Mouse (Mus musculus): Measurements from ENCODE around the gene Adra1d. TPM values are rescaled to one million over a fixed set of nuclear protein-coding genes. Genes with fewer than 3 reads are reported as not detected.

Adra1d gene
- polyA plus RNA-seq, 1 experiment = not detected

DNA sequence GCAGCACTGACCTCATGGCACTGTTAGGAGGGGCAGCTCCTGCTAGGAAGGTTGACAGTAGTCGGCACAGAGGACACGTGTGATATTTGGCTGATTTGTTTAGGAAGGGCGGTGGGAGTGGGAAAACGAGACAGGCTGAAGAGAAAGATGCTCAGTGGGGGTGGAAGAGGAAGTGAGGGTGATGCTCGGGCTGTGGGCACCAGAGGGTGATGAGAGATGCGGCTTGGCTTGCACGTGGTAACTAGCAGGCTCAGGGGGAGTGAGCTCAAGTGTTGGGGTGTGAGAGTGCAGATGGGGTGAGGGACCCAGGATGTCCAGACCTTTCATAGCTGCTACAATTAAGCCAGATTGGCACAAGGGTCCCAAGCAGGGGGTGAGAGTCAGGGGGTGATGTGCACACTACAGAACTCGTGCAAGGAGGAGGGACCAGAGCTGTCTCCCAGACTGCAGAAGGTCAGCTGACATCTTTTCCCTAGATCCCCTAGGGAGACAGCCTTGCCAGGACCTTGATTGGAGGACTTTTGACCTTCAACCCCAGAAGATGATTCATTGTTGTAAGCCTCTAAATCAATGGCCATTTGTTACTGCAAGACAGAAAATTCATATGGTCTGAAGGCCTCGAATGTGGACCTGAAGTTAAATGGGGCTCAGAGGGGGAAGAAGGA, 9.2 kb downstream of the Adra1d start:
- peaks cover 97% of the 10 kb centered on the region for H3K27me3 ChIP-seq (replicated peaks)
- H3K4me1 ChIP-seq = peaks cover 8% of the 10 kb centered on the region; the same call in 1 of the 2 replicates
- no peaks in the 10 kb centered on the region for H3K9me3 ChIP-seq
- peak overlapping the region; percentile 5 for H3K4me3 ChIP-seq (replicated peaks)
- TF ChIP-seq FLI1 (IDR thresholded peaks at IDR 0.05; ENCODE audit: low read length) = no peak
- no peak for TF ChIP-seq GATA1 (IDR thresholded peaks at IDR 0.05; ENCODE audit: borderline replicate concordance, low read length)
- H3K36me3 ChIP-seq (replicated peaks; ENCODE audit: low read length) = no peaks in the 10 kb centered on the region

DNA sequence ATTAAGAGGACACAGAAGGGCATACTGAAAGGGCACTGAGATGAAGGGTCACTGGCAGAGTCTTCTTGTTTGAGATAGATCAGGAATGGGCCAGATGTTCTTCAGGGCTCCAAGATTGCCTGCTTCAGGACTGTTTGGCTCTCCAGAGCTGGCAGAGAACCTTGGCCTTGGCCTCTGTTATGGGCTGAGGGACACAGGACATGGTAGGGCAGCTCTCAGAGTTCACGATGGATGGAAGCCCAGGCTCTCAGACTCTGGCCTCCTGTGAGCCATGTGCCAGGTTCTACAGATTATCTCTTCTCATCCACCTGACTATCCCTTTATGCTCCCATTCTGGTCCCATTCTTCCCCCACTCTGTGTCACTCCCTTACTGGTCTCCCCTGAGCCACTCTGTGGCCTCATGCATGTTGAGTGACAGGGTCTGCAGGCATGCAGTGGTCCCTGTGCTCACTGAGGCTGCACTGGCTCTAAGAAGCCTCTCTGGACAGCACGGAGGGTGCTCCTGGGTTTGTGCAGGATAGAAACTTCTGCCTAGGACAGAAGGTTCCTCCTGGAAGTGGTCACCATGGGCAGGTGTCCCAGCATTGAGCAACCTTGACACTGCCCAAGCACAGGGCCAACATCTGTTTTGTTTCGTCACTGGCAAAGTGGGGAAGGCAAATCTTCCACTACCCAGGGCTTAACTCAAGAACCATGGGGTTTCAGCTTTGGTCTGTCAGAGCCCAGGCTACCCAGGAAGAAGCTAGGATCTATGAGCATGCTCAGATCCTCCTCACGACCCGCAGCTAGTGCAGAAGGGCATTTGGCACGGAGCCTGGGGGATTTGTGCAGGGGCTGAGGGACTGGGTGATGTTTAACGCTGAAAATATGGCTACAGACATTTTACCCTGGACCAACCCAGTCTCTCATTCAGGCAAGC, 10.1 kb downstream of the Adra1d start:
- Histone ChIP-seq H3K4me1 (peaks cover 10% of the 10 kb centered on the region; the same call in 1 of the 2 replicates), H3K27me3 (replicated peaks) (peaks cover 97% of the 10 kb centered on the region), H3K4me3 (replicated peaks) (no peak overlapping the region), H3K9me3 (no peaks in the 10 kb centered on the region), H3K36me3 (replicated peaks; ENCODE audit: low read length) (no peaks in the 10 kb centered on the region)
- TF ChIP-seq GATA1 (IDR thresholded peaks at IDR 0.05; ENCODE audit: borderline replicate concordance, low read length) = no peak
- no peak for TF ChIP-seq FLI1 (IDR thresholded peaks at IDR 0.05; ENCODE audit: low read length)

GRCm38 (mm10) chr2:131550906-131551305, 11.2 kb downstream of the Adra1d start:
- Histone ChIP-seq H3K36me3 (replicated peaks; ENCODE audit: low read length) (no peaks in the 10 kb centered on the region), H3K27me3 (replicated peaks) (peaks cover 97% of the 10 kb centered on the region), H3K4me3 (replicated peaks) (no peak overlapping the region), H3K4me1 (peaks cover 21% of the 10 kb centered on the region), H3K9me3 (no peaks in the 10 kb centered on the region)
- no peak for TF ChIP-seq GATA1 (IDR thresholded peaks at IDR 0.05; ENCODE audit: borderline replicate concordance, low read length)
- TF ChIP-seq FLI1 (IDR thresholded peaks at IDR 0.05; ENCODE audit: low read length) = no peak

GRCm38 (mm10) chr2:131550474-131550873, 11.6 kb downstream of the Adra1d start:
- H3K9me3 ChIP-seq = no peaks in the 10 kb centered on the region
- H3K4me1 ChIP-seq = peaks cover 25% of the 10 kb centered on the region
- TF ChIP-seq GATA1 (IDR thresholded peaks at IDR 0.05; ENCODE audit: borderline replicate concordance, low read length) (no peak), FLI1 (IDR thresholded peaks at IDR 0.05; ENCODE audit: low read length) (peak; percentile 6; the same call in 1 of the 2 replicates)
- no peaks in the 10 kb centered on the region for H3K36me3 ChIP-seq (replicated peaks; ENCODE audit: low read length)
- H3K4me3 ChIP-seq (replicated peaks) = no peak overlapping the region
- H3K27me3 ChIP-seq (replicated peaks) = peaks cover 96% of the 10 kb centered on the region

GRCm38 (mm10) chr2:131549090-131549489, 13.0 kb downstream of the Adra1d start:
- H3K36me3 ChIP-seq (replicated peaks; ENCODE audit: low read length) = no peaks in the 10 kb centered on the region
- TF ChIP-seq GATA1 (IDR thresholded peaks at IDR 0.05; ENCODE audit: borderline replicate concordance, low read length) = no peak
- TF ChIP-seq FLI1 (IDR thresholded peaks at IDR 0.05; ENCODE audit: low read length) = no peak
- no peaks in the 10 kb centered on the region for H3K9me3 ChIP-seq
- peaks cover 89% of the 10 kb centered on the region for H3K27me3 ChIP-seq (replicated peaks)
- H3K4me1 ChIP-seq = peaks cover 27% of the 10 kb centered on the region
- H3K4me3 ChIP-seq (replicated peaks) = no peak overlapping the region

- H3K36me3 ChIP-seq (replicated peaks; ENCODE audit: low read length) = no peaks in the 10 kb centered on the region
- no peak overlapping the region for H3K4me3 ChIP-seq (replicated peaks)
- H3K4me1 ChIP-seq = peaks cover 26% of the 10 kb centered on the region
- no peaks in the 10 kb centered on the region for H3K9me3 ChIP-seq
- peaks cover 89% of the 10 kb centered on the region for H3K27me3 ChIP-seq (replicated peaks)
- TF ChIP-seq FLI1 (IDR thresholded peaks at IDR 0.05; ENCODE audit: low read length) = no peak
These were observed 13.8 kb downstream of the Adra1d start for GRCm38 (mm10) chr2:131548330-131548729.

DNA sequence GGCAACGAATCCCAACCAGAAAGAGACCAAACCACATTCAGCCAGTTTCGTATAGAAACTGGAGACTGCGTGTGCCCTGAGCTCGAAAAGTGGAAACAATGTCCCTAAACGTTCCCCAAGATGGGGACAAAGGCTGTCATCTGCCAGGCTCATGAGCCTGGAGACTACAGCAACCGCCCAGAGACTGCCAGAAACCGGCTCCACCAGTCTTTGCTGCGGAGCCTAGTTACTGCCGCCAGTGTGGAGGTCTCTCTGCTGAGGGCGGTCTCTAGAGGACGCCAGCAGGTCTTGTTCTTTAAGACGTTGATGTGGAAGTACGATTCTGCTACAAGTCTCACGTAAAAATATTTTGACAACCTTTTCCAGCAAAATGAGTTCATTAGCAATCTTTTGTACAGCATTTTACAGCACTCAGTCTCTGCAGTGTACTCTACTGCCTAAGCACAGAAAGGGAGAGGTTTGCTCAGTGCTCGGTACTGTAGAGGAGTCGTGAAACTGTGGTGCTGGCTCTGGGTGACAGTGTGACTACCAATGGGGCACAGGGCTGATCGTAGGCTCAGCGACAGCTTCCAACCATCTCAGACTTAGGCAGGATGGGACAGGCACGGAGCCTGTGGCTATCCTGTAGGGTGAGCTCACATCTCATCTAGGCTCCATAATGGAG, 15.2 kb downstream of the Adra1d start:
- peaks cover 85% of the 10 kb centered on the region for H3K27me3 ChIP-seq (replicated peaks)
- peak overlapping the region; percentile 91 for H3K4me3 ChIP-seq (replicated peaks)

GRCm38 (mm10) chr2:131546308-131546700, 15.8 kb downstream of the Adra1d start:
- H3K27me3 ChIP-seq (replicated peaks) = peaks cover 85% of the 10 kb centered on the region
- TF ChIP-seq GATA1 (IDR thresholded peaks at IDR 0.05; ENCODE audit: borderline replicate concordance, low read length) = no peak
- no peak for TF ChIP-seq FLI1 (IDR thresholded peaks at IDR 0.05; ENCODE audit: low read length)
- peak overlapping the region; percentile 91 for H3K4me3 ChIP-seq (replicated peaks)
- peaks cover 35% of the 10 kb centered on the region for H3K4me1 ChIP-seq
- H3K9me3 ChIP-seq = no peaks in the 10 kb centered on the region
- H3K36me3 ChIP-seq (replicated peaks; ENCODE audit: low read length) = no peaks in the 10 kb centered on the region

More for the DNA sequence above, 15.2 kb downstream of the Adra1d start:
- H3K4me1 ChIP-seq = peaks cover 30% of the 10 kb centered on the region
- H3K9me3 ChIP-seq = no peaks in the 10 kb centered on the region
- TF ChIP-seq FLI1 (IDR thresholded peaks at IDR 0.05; ENCODE audit: low read length) = no peak
- no peak for TF ChIP-seq GATA1 (IDR thresholded peaks at IDR 0.05; ENCODE audit: borderline replicate concordance, low read length)
- no peaks in the 10 kb centered on the region for H3K36me3 ChIP-seq (replicated peaks; ENCODE audit: low read length)

DNA sequence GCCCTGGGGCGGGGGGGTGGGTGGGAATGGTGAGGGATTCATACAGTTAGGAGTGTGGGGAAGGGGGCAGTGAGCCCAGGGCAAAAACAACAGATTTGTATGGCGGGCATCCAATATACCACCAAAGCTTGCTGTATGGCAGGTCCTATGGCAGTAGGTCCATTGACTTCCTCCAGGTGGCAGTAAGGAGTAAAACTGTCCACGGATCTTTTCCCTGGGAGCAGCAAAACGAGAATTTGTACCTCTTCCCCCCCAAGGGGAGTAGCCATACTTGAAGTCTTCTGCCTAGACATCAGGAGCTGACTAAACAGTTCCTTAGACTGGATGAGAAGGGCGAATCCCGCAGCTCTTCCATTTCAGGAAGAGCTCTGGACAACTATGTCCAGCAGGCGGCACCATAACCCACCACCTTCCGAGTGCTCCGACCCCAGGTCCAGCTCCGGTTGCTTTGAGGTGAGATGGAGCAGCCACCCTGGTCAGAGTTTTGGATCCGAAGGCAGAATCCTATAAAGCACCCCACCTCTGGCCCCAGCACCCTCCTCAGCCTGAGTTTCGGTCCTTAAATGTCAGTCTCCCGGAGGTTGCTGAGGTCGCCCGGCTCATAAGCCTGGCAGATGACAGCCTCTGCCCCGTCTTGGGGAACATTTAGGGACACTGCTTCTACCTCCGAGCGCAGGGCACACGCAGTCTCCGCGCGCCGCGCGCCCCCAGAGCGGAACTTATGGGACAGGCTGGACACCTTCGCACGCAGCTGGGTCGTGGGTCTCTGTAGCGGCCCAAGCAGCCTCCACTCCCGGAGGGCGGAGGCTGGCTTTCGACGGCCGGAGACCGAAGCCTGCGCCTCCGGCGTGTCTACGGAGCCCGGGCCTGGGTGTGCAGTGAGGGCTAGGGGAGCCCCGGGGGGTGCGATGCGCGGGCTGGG, 16.4 kb downstream of the Adra1d start:
- Histone ChIP-seq H3K9me3 (no peaks in the 10 kb centered on the region), H3K4me1 (peaks cover 35% of the 10 kb centered on the region), H3K27me3 (replicated peaks) (peaks cover 82% of the 10 kb centered on the region), H3K4me3 (replicated peaks) (peak overlapping the region; percentile 91), H3K36me3 (replicated peaks; ENCODE audit: low read length) (no peaks in the 10 kb centered on the region)
- TF ChIP-seq GATA1 (IDR thresholded peaks at IDR 0.05; ENCODE audit: borderline replicate concordance, low read length) (no peak), FLI1 (IDR thresholded peaks at IDR 0.05; ENCODE audit: low read length) (no peak)
